Mouse (Mus musculus) limb, embryonic 13.5 days (tissue): Measurements from ENCODE around the gene Suclg2. TPM values are rescaled to one million over a fixed set of nuclear protein-coding genes. Genes with fewer than 3 reads are reported as not detected.

Experiments
- ATAC-seq: fragments of 200-750 bp; cut with Nextera tagmentation; 2 replicates; pipeline ENCODE4 v1.8.0; 2017; ENCODE audit warnings: low read depth, moderate number of reproducible peaks, moderate TSS enrichment; ENCODE audit not compliant: low FRiP score
- H3K27ac ChIP-seq: fragments of 300-500 bp; sonication (generic); 2 replicates; pipeline ENCODE4 v1.5.1; 2015; ENCODE audit warnings: inconsistent platforms, mild to moderate bottlenecking, moderate library complexity
- H3K27me3 ChIP-seq: fragments of 300-500 bp; sonication (generic); 2 replicates; pipeline ENCODE4 v1.6.1; 2015; ENCODE audit warnings: mild to moderate bottlenecking, inconsistent platforms
- H3K36me3 ChIP-seq: fragments of 300-500 bp; sonication (generic); 2 replicates; pipeline ENCODE4 v1.6.1; 2015; ENCODE audit warnings: inconsistent platforms, mild to moderate bottlenecking, moderate library complexity
- H3K4me1 ChIP-seq: fragments of 300-500 bp; sonication (generic); 2 replicates; pipeline ENCODE4 v1.6.1; 2015; ENCODE audit warnings: inconsistent platforms
- H3K4me2 ChIP-seq: fragments of 300-500 bp; sonication (generic); replicated peaks from 2 replicates; pipeline ENCODE4 v1.6.1; 2015; ENCODE audit warnings: inconsistent platforms, mild to moderate bottlenecking, moderate library complexity
- H3K4me3 ChIP-seq: fragments of 300-500 bp; sonication (generic); 2 replicates; pipeline ENCODE4 v1.5.1; 2015; ENCODE audit warnings: moderate library complexity, mild to moderate bottlenecking, inconsistent platforms
- H3K9ac ChIP-seq: fragments of 300-500 bp; sonication (generic); 2 replicates; pipeline ENCODE4 v1.6.1; 2015; ENCODE audit warnings: mild to moderate bottlenecking, inconsistent platforms
- H3K9me3 ChIP-seq: fragments of 300-500 bp; sonication (generic); 2 replicates; pipeline ENCODE4 v1.6.1; 2016; ENCODE audit warnings: inconsistent platforms
- WGBS: fragments of 180-500 bp; shearing (Covaris S2); methylation state at CpG from one replicate; pipeline ENCODE4 v1.1.7; 2015; 5-methylcytosine and 5-hydroxymethylcytosine counted together
- polyA plus RNA-seq: library from polyadenylated mRNA; unstranded; fragments of >200 nt; fragmentation: Nextera tagmentation; extraction: Ambion mirVana; gene quantifications from 2 replicates; pipeline ENCODE4 v1.2.1, GENCODE M21; 2015

Gene Suclg2
- polyA plus RNA-seq, 1 experiment from 2014 or later = 48.9 TPM

DNA sequence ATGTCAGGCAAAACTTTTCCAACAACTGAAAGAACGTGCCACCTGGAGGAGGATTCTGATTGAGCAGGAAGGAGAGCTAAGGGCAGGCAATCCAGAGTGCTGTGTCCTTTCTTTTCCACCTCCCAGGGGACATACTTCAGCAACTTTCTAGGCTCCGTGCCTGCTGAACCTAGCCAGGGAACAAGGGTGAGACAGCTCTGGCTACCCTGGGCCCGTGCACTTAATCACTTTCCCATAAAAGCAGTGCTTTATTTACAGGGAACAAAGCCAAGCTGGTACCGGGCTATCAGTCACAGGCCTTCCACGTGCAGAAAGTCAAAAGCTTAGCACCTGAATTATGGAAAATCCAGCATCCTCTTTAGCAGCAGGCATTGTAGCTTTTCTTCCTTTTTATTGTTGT lies 5.4 kb downstream of the Suclg2 start:
- Histone ChIP-seq H3K4me2 (no peak overlapping the region), H3K9me3 (no peaks in the 10 kb centered on the region), H3K36me3 (no peaks in the 10 kb centered on the region), H3K27me3 (no peaks in the 10 kb centered on the region), H3K4me3 (no peak overlapping the region), H3K4me1 (peaks cover 26% of the 10 kb centered on the region), H3K9ac (no peak overlapping the region), H3K27ac (no peak overlapping the region)
- WGBS = 8% methylated on average over 5 of the region's 5 CpGs
- no peak for ATAC-seq

DNA sequence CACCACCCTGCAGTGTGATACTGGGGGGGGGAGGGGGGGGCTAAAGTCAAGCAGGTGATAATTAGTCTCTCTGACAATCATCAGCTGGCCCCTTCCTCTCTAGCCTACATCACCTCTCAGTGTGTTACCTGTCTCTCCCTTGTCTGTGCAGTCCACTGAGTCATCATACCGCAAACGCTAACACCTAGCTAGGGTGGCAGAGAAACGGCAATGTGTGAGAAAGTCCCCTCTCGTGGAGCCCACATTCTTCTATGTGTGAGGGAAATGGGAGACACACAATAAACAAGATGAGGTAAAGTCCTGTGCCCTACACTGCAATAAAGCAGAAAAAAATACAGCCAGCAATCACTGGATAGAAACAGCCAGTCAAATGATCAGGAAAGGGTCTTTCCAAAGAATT lies 6.5 kb downstream of the Suclg2 start:
- Histone ChIP-seq H3K36me3 (no peaks in the 10 kb centered on the region), H3K4me3 (no peak overlapping the region), H3K27me3 (no peaks in the 10 kb centered on the region), H3K27ac (no peak overlapping the region), H3K9ac (no peak overlapping the region), H3K4me1 (peaks cover 26% of the 10 kb centered on the region), H3K9me3 (no peaks in the 10 kb centered on the region), H3K4me2 (no peak overlapping the region)
- ATAC-seq = no peak
- WGBS = 63% methylated on average over 4 of the region's 4 CpGs

DNA sequence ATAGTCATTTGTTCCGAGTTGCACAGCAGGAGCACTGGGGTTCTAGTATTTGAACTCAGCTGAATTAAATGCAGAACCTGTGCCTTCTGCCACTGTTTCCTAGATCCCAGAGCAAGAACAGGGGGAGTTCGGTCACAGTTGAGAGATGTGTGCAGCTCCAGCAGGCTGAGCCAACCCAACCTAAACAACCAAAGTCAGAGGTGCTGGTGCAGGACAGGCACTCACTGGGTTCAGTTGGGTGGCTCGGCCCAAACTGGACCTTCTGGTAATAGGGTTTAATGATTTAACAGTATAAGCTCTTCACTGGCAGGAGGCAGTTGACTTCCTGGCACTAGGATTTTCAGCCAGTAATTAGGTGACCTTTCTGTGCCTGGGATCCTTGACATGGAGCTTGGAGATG lies 6.9 kb downstream of the Suclg2 start:
- H3K4me1 ChIP-seq = peaks cover 26% of the 10 kb centered on the region
- 58% methylated on average over 3 of the region's 3 CpGs for WGBS
- no peak overlapping the region for H3K9ac ChIP-seq
- H3K4me2 ChIP-seq = no peak overlapping the region
- no peaks in the 10 kb centered on the region for H3K27me3 ChIP-seq
- H3K9me3 ChIP-seq = no peaks in the 10 kb centered on the region
- H3K36me3 ChIP-seq = no peaks in the 10 kb centered on the region
- no peak for ATAC-seq
- H3K27ac ChIP-seq = no peak overlapping the region
- no peak overlapping the region for H3K4me3 ChIP-seq

DNA sequence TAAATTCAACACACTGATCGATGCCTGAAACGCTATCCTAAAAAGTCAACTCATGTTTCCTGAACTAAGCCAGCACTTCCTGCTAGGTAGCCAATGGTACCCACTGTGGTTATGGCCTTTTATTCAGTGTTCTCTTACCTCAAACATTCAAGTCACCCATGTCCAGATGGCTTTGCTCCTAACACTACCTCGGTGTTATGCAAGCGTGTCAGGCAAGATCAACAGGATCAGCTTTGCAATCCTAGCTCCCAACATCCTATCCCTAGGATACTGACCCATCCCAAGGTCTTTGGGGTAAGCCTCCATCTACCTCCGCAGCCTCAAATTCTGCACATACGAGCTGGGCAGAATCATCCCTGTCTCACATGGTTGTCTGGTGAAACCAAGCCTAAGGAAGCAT lies 7.7 kb downstream of the Suclg2 start:
- no peak overlapping the region for H3K9ac ChIP-seq
- H3K36me3 ChIP-seq = no peaks in the 10 kb centered on the region
- no peak for ATAC-seq
- H3K27ac ChIP-seq = no peak overlapping the region
- H3K9me3 ChIP-seq = no peaks in the 10 kb centered on the region
- 83% methylated on average over 6 of the region's 6 CpGs for WGBS
- H3K4me3 ChIP-seq = no peak overlapping the region
- H3K27me3 ChIP-seq = no peaks in the 10 kb centered on the region
- H3K4me2 ChIP-seq = no peak overlapping the region
- H3K4me1 ChIP-seq = peaks cover 26% of the 10 kb centered on the region

DNA sequence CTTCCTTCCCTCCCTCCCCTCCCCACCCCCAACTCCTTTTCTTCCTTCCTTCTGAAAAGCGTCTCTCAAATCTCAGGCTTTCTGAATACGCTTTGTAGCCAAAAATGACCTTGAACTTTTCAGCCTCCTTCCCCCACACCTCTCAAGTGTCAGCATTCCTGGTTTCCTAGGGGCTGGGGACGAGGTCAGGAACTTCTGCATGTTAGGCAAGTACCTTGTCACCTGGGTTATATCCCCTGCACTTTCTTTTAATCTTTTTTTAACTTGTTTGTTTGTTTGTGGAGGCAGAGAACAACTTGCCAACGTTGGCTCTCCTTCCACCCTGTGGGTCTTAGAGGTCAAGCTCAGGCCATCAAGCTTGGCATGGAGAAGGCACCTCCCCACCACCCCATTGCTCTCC lies 9.1 kb downstream of the Suclg2 start:
- H3K4me2 ChIP-seq = no peak overlapping the region
- H3K27me3 ChIP-seq = no peaks in the 10 kb centered on the region
- peaks cover 26% of the 10 kb centered on the region for H3K4me1 ChIP-seq
- H3K4me3 ChIP-seq = no peak overlapping the region
- 36% methylated on average over 4 of the region's 4 CpGs for WGBS
- no peaks in the 10 kb centered on the region for H3K36me3 ChIP-seq
- ATAC-seq = no peak
- H3K27ac ChIP-seq = no peak overlapping the region
- H3K9ac ChIP-seq = no peak overlapping the region
- no peaks in the 10 kb centered on the region for H3K9me3 ChIP-seq

DNA sequence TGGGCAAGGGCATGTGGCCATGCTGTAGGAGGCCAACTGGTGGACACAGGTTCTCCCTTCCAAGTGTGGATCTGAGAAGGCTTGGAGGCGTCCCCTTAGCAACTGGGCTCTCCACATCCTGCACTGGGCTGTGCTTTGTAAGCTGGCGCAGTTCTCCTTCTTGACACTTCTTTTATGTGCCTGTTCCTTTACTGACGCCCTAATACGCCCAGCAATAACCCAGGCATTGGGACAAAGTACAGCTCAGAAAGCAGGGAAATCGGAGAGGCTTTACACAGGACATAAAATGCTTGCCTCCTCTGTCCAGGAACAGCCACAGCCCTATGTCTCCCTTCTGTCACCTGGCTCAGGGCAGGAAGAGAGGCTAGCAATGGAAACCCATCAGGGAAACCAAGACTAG lies 9.5 kb downstream of the Suclg2 start:
- Histone ChIP-seq H3K27ac (no peak overlapping the region), H3K9ac (no peak overlapping the region), H3K9me3 (no peaks in the 10 kb centered on the region), H3K4me1 (peaks cover 26% of the 10 kb centered on the region), H3K36me3 (no peaks in the 10 kb centered on the region), H3K4me2 (no peak overlapping the region), H3K4me3 (no peak overlapping the region), H3K27me3 (no peaks in the 10 kb centered on the region)
- ATAC-seq = no peak
- 57% methylated on average over 5 of the region's 5 CpGs for WGBS

DNA sequence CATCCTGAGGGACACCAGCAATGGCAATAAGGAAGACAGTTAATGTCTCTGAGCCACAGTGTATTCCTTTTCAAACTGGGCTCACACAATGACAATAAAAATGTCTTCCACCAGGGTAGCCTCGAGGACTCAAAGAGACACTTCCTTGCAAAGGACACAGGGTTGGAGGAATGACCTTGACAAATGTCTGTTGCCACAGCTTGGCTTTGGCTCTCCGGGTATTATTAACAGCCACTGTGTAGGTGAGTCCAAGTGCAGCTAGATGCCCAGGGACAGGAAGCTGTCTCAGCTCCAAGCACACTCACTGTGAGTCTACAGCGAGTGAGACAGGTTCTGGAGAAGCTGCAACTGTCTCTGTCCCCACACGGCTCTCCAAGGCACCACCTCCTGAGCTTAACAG lies 14.0 kb downstream of the Suclg2 start:
- no peak for ATAC-seq
- 73% methylated on average over 4 of the region's 4 CpGs for WGBS
- Histone ChIP-seq H3K4me3 (no peak overlapping the region), H3K27me3 (no peaks in the 10 kb centered on the region), H3K9ac (no peak overlapping the region), H3K36me3 (no peaks in the 10 kb centered on the region), H3K9me3 (no peaks in the 10 kb centered on the region), H3K4me2 (no peak overlapping the region), H3K27ac (no peak overlapping the region), H3K4me1 (peaks cover 24% of the 10 kb centered on the region)

DNA sequence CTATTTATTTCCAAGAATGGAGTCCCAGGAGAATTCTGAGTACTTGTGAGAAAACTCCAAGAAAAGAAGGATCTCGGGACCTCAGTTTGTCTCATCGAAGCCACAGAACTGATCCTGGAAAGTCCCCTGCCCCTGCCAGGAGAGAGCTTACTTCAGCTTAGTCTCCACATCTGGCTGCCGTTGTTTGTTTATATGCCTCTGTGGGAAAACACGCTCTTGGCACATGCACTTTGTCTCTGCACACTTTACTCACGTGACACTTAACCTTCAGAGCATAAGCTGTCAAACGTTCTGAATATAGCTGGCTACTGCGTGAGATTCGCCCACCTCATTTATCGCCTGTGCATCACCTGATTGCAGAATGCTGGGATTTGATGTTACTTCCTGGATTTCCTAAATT lies 16.4 kb downstream of the Suclg2 start:
- H3K9ac ChIP-seq = no peak overlapping the region
- 59% methylated on average over 9 of the region's 9 CpGs for WGBS
- H3K27me3 ChIP-seq = no peaks in the 10 kb centered on the region
- no peaks in the 10 kb centered on the region for H3K36me3 ChIP-seq
- no peaks in the 10 kb centered on the region for H3K9me3 ChIP-seq
- peaks cover 29% of the 10 kb centered on the region for H3K4me1 ChIP-seq
- H3K27ac ChIP-seq = no peak overlapping the region
- H3K4me3 ChIP-seq = no peak overlapping the region
- no peak for ATAC-seq
- H3K4me2 ChIP-seq = no peak overlapping the region

DNA sequence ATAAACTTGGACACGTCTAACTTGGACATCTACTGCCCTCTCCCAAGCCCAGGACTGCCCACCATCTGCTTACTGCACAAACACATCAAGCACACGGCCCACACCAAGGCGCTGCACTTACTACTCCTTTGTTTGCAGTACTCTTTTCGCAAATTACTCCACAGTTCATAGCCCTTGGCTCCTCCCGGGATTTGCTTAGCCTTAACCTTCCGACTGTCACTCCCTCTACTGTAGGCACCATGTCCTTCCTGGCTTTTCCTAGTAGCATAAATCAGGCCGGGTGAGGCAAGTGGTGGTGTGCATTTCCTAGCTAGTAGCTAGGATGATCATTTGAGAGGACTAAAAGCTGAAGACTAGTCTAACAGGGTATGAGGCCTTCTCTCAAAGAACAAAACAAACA lies 16.8 kb downstream of the Suclg2 start:
- Histone ChIP-seq H3K4me2 (no peak overlapping the region), H3K9ac (no peak overlapping the region), H3K4me3 (no peak overlapping the region), H3K4me1 (peaks cover 29% of the 10 kb centered on the region), H3K27me3 (no peaks in the 10 kb centered on the region), H3K9me3 (no peaks in the 10 kb centered on the region), H3K36me3 (no peaks in the 10 kb centered on the region), H3K27ac (no peak overlapping the region)
- no peak for ATAC-seq
- WGBS = 85% methylated on average over 7 of the region's 7 CpGs

DNA sequence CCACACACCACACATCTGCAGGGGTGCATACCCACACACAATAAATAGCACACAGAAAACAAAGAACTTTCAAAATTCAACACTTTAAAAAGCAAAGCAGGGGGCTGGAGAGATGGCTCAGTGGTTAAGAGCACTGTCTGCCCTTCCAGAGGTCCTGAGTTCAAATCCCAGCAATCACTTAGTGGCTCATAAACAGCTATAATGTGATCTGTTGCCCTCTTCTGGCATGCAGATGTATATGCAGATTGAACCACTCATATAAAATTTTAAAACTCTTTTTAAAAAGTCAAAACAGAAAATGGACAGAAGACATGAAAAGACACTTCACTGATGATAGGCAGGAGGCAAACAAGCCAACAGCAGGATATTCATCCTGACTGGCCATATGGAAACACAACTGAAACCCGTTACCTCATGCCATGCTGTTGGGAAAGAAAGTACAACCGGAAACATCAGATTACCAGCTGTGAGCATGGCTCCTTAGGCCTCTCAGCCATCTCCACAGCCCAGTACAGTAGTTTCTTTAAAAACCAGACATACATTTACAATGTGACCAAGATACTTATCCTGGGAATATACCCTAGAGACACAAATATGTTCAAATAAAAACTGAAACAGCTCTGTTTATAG lies 17.5 kb downstream of the Suclg2 start:
- no peak for ATAC-seq
- Histone ChIP-seq H3K36me3 (no peaks in the 10 kb centered on the region), H3K4me1 (peaks cover 29% of the 10 kb centered on the region), H3K27ac (no peak overlapping the region), H3K4me3 (no peak overlapping the region), H3K27me3 (no peaks in the 10 kb centered on the region), H3K4me2 (no peak overlapping the region), H3K9me3 (no peaks in the 10 kb centered on the region), H3K9ac (no peak overlapping the region)
- WGBS = 54% methylated on average over 2 of the region's 2 CpGs

DNA sequence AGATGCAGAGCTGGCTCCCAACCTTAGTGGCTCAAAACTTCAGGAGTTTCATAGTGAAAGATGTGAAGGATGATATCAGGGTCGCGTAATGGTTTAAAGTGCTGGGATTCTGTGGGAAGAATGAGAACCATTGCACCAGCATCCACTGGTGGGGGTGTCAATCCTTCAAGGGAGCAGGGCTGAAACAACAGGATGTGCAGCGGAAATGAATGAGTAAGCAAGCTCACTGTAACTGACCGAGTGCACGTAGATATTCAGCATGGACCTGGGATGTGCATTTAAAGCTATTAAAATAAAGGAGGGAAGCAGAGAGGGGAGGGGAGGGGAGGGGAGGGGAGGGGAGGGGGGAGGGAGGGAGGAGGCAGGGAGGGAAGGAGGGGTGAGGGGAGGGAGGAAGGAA lies 18.4 kb downstream of the Suclg2 start:
- no peak overlapping the region for H3K4me3 ChIP-seq
- H3K36me3 ChIP-seq = no peaks in the 10 kb centered on the region
- H3K4me1 ChIP-seq = peaks cover 29% of the 10 kb centered on the region
- H3K4me2 ChIP-seq = no peak overlapping the region
- no peaks in the 10 kb centered on the region for H3K27me3 ChIP-seq
- no peak for ATAC-seq
- H3K27ac ChIP-seq = no peak overlapping the region
- 79% methylated on average over 5 of the region's 5 CpGs for WGBS
- no peaks in the 10 kb centered on the region for H3K9me3 ChIP-seq
- H3K9ac ChIP-seq = no peak overlapping the region

DNA sequence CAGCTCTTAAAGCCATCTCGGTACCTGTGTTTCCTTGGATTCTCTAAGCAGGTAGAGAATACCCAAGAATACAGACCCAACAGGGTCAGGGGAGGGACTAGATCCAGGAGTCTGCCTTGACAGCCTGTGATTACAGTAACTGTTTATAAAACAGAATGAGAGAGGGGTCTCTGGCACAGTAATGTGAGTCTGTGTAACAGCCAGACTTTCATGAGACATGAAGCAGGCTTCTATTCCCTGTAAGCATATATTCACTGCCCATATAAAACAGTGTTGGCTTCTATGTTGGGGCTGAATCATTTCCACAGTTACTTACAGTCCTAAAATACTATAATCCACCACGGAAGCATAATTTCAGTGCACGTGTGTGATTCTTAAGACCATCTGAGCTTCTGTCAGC lies 19.3 kb downstream of the Suclg2 start:
- no peaks in the 10 kb centered on the region for H3K27me3 ChIP-seq
- no peak for ATAC-seq
- H3K9me3 ChIP-seq = no peaks in the 10 kb centered on the region
- H3K4me1 ChIP-seq = peaks cover 29% of the 10 kb centered on the region
- WGBS = 58% methylated on average over 3 of the region's 3 CpGs
- H3K36me3 ChIP-seq = no peaks in the 10 kb centered on the region
- H3K9ac ChIP-seq = no peak overlapping the region
- H3K27ac ChIP-seq = no peak overlapping the region
- H3K4me2 ChIP-seq = no peak overlapping the region
- H3K4me3 ChIP-seq = no peak overlapping the region

DNA sequence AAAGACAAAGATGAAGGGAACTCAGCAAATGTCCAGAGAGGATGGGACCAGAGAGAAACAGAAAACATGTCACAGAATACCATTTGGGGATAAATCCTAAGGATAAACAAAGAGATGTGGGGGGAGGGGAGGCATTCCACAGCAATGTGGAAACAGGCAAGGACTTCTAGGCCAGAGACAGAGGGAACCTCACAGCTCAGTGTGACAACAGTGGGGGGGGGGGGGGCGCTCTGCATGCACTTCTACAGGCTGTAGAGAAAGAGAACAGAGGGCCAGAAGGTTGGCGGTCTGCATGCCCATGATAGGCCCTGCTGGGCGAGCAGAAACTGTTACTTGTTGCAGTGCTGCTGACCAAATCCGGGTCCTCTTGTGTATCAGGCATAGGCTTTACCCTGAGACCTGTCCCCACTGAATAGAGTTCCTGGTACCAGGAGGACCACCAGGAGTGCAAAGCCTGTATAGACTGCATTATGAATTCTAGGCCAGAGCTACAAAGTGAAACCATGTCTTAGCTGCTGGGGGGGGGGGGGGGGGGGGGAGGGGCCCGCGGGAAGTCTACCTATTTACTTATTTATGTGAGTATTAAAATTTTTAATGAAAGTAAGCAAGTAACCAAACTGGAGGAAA lies 20.0 kb downstream of the Suclg2 start:
- peak; percentile 36; the same call in 1 of the 2 replicates for ATAC-seq
- Histone ChIP-seq H3K4me3 (no peak overlapping the region), H3K4me2 (no peak overlapping the region), H3K27me3 (no peaks in the 10 kb centered on the region), H3K27ac (no peak overlapping the region), H3K4me1 (peaks cover 29% of the 10 kb centered on the region), H3K9ac (no peak overlapping the region), H3K9me3 (no peaks in the 10 kb centered on the region), H3K36me3 (no peaks in the 10 kb centered on the region)
- 28% methylated on average over 6 of the region's 6 CpGs for WGBS
